Mouse (Mus musculus): Measurements from ENCODE around the gene Txlna.

Gene Txlna

DNA sequence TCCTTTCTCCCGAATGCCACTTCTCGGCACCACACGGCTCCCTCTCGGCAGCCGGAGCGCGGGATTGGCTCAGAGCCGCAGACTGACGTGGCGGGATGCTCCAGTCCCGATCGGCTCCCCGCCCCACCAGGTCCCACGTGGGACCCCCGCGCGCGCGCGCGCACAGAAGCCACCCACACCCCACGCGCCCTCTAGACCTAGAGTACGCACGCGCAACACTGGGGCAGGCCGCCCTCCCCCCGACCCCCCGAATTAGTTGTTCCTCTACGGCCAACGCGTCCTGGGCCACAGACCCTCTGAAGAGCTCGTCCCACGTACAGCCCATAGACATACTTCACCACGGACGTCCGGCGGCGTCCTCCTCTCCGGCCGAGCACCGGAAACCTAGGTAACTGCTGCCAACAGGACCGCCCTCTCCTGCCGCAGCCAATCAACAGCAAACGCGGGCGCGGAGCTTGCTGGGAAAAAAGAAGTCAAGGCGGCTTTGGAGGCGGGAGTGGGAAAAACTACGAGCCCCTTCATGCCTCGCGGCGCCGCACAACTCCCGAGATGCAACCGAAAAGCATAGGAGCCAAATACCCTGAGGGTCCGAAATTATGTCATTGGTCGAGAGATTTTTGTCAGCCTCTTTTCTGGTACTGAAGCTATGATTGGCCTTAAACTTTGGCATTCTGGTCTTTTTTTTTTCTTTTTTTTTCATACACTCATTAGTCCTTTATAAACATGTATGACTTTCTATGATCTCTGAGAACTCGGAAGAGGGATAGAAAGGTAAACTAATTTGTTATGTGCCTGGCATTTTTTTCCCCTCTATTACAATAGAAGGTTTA is at the start of gene Txlna:
Txlna (minus strand) TSS at position 428 of the 830 bp plus-strand sequence.
- in situ Hi-C loops (cut with MseI, MboI), result no loop called here

DNA sequence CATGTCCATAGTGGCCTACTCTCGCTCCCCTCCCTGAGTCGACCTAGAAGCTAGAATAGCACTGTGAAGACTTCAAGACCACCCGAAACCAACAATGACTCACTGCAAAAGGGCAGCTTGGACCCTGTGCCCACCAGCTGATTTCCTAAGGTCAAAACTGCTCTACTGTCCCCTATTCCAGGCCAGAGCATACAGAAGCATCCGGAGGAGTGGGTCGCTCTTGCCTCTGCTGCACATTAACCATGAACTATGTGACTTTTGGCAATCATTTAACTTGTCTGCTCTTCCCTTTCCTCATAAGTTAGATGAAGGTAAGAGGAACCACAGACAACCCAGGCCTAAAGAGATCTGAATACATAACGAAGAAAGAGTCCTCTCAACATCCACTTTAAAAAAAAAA is 43.7 kb upstream of the Txlna start:
- in situ Hi-C loops (cut with MseI, MboI), result no loop called here

DNA sequence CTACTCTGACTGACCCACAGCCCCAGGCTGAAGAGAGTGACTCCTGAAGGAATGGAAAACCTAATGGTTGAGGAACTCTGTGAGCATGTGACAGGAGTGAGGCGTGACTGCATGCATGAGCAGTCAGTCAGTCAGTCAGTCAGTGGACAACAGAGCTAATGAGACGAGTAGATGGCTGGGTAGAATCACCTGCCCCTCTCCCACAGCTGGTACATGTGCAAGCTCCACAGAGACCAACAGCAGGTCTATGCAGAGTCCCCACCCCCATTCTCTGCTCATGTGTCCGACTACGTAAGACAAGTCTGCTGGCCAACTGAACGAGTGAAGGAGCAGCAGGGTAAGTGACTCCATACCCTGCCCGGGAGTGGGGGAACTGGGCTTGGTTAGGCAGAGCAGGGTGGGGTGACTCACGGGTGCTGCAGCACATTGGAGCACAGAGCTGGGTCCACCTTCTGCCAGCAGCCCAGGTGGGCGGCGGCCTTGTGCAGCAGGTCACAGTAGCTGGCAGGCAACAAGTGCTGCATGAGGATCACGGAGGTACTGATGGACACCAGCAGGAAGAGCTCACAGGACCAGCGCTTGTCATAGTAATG is 43.1 kb upstream of the Txlna start:
- in situ Hi-C loops (cut with MseI, MboI), result no loop called here

DNA sequence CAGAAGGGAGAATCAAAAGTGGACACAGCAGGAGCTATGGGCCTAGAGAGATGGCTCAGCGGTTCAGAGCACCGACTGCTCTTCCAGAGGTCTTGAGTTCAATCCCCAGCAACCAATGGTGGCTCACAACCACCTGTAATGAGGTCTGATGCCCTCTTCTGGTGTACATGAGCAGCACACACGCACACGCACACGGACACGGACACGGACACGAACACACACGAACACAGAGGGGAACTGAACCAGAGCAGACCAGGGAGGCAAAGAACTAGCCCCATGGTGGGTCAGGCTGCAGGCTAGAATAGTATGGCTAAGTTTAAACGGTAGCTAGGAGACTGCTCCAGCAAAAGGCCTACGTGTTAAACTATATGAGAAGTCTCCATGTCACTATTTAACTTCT is 41.0 kb upstream of the Txlna start:
- in situ Hi-C loops (cut with MseI, MboI), result no loop called here

DNA sequence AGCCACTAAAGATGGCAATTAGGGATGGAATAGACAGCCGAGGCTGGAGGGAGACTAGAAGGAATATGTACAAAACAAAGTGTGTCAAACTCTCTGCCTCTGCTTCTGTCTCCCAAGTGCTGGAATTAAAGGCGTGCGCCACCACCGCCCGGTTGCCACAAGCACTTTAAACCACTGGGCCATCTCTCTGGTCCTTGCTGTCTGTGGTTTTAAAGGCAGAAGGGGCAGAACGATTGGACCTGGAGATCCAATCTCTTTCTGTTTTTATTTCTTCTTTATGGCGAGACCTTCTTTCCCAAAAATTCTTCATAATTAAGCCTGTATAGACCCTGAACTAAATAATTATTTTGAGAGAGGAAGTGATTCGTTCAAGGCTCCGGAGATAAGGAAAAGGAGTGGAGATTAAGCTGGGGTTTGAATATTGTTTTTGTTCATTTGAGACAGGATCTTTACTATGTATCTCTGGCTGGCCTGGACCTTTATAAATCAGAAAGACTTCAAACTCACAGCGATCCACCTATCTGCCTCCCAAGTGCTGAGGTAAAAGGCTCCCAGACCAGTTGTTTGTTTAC is 32.1 kb upstream of the Txlna start:
- in situ Hi-C loops (cut with MseI, MboI), result no loop called here

DNA sequence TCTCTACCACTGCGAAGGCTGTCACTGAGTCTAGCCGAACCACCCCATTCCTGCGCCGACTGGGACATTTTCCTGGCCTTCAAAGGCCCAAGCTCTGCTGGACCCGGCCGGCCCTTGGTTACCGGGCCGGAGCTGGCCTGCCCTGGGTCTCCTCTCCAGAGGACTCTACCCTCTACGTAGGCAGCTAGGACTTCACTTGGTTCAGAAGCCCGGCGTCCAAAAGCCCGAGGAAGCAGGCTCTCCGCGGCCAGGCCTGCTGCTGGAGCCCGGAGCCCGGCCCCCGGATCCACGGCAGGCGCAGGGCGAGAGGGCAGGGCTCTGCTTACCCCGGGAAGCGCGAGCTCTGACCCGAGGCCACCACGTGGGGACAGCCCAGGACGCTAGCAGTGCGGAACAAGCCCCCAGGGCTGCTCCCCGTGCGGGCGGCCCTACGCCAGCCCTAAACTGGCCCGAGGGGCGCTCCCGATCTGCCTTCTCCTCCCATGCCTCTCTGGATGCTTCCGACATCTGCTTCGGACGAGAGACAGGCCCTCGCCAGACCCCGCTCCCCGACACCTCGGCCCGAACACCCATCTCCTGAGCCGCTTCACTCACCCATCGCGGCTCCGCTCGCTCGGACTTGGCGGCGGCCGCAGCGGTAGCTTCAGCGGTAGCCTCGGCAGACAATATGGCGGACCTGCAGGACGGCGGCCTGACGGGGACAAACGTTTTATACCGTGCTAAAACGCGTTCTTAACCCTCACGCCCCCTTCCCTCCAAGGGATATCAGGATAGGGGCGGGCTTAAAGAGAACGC is 31.4 kb upstream of the Txlna start, which contains the start of gene Kpna6:
Kpna6 (minus strand) TSS at position 685 of the 795 bp plus-strand sequence.
- in situ Hi-C loops (cut with MseI, MboI), result no loop called here

DNA sequence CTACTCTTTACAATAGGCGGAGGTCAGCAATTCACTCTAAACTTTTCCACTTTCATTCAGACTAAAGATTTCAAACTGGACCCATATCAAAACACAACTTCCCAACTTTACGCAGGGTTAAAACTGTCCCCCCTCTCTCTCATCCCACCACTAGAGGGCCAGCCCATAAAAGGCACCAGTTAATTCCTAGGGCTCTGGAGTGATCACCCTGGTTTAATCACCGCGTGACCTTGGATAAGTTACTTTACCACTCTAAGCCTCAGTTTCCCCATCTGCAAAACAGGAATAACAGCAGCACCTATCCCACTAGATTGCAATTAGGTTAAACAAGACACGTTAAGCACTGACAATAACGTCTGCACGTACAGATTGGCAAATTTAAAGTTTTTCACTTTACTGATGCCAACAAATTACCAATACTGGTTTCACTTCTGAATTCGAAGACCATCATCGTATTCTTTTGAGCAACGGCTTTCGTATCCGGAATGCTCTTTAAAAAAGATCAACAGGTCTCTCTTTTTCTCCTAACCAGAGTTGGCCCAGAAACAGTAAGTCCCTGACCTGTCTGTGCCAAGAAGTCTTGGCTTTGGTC is 30.7 kb upstream of the Txlna start:
- in situ Hi-C loops (cut with MseI, MboI), result no loop called here

DNA sequence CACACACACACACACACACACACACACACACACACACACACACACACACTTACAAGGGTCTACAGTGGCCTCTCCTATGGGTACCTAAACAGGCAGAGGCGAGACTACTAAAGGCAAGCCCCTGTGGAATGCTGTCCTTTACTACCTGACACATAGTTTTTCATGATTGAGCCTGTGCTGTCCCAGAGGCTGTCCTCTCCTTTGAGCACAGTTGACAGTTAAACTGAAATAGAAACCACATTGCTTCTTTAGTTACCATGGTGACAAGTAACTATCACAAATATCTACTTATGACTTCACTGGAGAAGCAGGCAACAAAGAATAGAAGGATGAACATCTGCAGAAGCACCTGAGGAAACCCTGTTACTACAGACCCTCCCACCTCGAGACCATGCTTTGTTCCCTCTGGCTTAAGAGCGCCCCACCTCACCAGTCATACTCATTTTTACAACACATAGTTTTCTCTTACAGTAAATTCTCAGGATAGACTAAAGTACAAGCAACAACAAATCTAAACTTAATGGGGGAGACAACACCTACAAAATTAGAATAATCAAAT is 21.5 kb upstream of the Txlna start:
- in situ Hi-C loops (cut with MseI, MboI), result no loop called here

DNA sequence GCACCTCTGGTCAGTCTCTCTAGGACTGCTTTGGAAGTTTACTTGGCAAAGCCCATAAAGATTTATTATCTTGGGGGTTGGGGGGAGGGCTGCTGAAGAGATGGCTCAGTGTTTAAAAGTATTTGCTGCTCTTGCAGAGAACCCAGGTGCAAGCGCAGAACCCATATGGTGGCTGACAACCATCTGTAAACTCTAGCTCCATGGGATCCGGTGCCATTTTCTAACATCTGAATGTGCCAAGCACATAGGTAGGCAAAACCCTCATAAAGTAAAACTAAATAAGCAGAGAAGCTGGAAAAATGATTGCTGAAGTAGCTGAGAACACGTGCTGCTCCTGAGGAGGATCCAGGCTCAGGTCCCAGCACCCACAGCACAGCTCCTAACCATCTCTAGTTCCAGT is 20.7 kb upstream of the Txlna start:
- in situ Hi-C loops (cut with MseI, MboI), result no loop called here

DNA sequence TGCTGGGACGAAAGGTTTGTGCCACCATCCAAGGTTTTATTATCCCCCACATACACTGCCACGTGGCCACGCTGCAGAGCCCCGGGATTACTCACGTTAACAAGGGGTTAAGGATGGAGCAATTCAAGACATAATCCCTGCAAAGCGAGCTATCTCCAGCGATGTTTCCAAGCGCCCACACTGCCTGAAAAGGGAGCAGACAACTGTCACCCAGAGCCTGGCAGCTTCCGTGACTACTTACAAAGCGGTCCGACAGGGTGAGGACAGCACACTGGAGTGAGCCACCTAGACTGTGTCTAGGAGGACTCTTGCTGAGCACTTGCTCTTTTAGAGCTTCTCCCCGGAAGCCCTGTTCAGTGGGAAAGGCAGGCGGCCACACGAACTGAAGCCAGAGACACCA is 13.9 kb upstream of the Txlna start:
- in situ Hi-C loops (cut with MseI, MboI), result no loop called here

DNA sequence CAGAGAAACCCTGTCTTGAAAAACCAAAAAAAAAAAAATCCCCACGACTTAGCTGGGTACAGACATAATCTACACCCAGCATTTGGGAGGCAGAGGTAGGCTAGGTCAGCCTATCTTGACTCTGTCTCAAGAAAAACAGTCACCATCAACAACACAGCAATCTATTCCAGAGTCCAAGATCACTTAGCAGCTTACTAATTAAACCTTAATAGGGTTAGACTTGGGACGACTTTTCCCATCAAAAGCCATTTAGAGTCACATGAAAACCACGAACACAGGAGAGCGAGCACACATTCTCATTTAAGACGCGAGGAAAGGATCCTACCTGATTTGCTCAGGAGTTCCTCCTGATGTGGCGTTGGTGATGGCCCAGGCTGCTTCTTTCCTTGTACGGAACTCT is 9.5 kb upstream of the Txlna start:
- in situ Hi-C loops (cut with MseI, MboI), result no loop called here

DNA sequence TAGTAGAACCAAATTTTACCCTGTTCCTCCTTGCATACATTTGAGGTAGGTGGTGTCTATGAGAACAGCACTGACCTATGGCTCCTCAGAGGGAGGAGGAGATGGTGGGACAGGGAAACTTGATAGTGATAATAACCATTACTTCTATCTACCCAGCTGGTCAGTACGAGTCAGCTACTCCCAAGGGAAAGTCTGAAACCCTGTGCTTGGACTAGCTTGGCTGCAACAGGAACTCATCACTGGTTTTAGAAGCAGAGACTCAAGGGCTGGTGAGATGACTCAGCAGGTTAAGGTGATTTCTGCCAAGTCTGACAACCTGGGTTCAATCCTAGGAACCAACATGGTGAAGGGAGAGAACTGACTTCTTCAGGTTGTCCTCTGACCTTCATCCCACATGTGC is 7.8 kb upstream of the Txlna start:
- in situ Hi-C loops (cut with MseI, MboI), result no loop called here

DNA sequence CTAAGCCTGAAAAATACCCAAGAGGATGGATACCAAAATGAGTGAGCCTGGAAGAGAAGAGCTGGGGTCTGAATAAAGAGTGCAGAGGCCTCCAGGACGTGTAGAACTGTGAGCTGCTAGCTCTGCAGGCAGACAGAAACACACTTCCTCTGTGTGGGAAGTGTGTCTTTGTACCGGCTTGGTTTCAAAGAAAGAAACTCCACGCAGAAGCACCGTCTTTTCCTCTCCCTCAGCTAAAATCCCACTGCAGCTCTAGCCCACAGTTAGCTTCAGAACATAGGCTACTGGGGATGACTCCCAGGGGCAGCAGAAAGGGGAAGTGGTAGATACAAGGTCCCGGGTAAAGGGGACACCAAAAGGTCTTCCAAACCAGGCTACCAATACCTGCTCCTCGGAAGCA is 4.3 kb upstream of the Txlna start:
- in situ Hi-C loops (cut with MseI, MboI), result no loop called here

DNA sequence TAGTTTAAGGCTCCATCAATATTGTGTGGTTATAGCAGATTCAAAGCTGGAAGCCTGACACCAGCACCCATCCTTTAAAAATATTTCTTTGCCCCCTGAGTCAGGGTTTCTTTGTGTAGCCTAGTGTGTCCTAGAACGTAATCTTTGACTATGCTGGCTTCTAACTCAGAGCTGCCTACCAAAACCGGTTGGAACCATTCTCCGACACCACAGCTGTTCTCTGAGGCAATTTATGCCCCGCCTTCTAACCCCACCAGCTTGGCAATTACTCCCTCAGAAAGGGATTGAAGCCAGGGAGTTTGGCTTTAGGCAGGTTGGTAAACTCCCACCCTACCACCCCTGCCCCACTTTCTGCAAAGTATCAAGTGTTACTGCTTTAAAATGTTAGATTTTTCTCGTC is 891 bp upstream of the Txlna start:
- in situ Hi-C loops (cut with MseI, MboI), result no loop called here

DNA sequence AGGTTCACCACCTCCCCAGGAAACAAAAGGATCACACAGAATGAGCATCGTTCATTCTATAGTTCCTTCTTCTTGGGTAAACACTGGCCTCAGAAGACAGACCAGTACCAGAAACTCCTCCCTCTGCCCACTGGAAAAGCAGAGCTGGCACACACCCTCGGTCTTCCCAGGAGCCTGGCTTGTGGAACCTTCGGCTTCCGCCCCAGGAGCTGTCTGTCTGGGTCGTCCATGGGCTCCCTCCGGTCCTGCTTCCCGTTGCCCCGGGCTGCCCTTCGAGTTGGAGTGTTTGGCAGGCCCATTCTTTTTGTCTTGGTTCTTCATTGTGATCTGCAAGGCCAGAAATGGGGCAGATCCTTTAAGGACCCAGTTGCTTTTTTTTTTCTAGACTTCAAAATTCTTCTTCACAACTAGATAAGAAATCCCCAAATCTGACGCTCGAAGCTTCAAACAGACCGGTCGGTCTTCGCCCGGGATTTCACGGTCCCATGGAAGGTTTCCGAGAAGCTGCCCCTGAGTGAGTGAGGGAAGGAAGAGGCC is 696 bp downstream of the Txlna start:
- in situ Hi-C loops (cut with MseI, MboI), result no loop called here

DNA sequence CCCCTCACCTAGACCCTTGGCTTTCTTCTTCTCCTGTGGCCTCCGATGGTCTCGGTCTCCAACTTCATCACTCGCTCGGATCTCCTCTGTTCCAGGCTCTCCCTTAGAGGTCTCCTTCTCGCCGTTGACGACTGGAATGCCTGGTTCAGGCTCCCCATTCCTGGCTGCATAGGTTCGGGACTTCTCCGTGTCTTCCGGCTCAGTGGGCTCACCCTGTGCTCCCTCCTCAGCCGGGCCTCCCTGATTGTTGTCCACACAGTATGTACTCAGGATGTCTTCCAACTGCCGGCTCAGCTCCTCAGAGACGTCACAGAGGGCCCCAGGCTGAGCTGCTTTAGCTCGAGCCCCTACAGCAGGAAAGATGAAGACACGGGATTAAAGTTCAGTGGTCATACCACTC is 1.6 kb downstream of the Txlna start:
- in situ Hi-C loops (cut with MseI, MboI), result no loop called here

DNA sequence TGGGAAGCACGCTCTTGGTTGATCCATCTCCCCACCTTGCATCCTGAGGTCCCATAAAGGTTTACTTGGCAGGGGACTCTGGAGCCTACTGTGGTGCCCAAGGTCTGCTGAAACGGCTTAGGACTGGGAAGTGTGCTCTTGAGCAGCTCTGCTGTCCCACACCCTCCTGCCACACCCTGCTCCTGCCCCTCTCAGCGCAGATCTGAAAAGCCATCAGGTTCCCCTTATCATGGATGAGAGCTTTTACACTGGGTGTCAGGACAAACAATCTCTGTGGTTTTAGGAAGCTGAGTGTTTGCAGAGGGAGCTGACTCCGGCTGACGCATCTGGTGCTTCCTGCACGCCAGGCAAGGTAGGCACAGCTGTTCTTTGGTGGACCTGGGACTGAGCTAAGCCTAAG is 7.0 kb downstream of the Txlna start:
- in situ Hi-C loops (cut with MseI, MboI), result no loop called here

DNA sequence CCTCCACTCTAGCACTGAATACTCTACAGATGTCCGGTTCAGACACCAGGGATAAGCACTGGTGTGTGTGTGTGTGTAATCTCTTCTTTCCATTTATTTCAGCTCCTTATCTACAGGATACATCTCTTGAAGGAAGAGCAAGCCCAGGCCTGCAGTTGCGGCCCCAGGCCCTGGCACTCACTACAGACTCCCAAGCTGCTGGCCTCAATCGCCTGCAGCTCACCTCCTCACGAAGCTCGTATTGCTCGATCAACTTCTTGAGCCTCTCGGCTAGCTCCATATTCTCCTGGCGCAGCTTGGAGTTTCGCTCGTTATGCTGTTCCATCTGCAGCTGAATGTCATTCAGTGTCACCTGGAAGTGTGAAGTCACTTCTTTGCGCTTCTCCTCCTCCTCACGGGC is 9.0 kb downstream of the Txlna start:
- in situ Hi-C loops (cut with MseI, MboI), result no loop called here

DNA sequence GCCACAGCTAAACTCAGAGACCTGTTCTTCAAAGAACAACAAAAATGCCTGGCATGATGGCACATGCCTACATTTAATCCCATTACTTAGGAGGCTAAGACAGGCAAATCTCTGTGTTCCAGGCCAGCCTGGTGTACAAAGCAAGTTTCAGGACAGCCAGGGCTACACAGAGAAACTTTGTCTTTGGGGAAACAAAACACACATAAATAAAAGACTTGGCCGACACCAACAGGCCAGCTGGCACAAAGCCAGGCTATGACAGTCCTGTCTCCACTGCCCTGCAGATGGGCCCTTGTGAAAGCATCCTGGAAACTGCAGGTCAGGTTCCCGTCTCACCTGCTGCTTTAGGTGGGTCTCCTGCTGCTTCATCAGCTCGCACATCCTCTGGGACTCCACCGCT is 9.9 kb downstream of the Txlna start:
- in situ Hi-C loops (cut with MseI, MboI), result no loop called here

DNA sequence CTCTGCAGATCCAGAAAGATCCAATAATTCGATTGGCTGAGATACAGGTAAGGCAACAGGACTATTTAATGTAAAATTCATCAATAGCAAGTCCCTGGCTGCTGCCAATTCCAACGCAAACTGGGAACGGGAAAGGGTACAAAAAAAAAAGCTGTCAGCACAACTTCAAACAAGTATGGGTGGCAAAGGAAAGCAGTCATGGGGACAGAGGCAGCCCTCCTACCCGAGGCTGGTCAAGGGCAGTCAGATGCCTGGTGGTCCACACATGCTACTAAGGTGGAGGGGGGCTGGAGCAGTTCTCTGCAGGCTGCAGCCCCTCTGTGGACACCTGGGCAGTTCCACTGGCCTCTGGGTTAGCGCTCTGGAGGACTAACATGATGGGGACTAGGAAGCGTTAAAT is 14.8 kb downstream of the Txlna start:
- in situ Hi-C loops (cut with MseI, MboI), result no loop called here

DNA sequence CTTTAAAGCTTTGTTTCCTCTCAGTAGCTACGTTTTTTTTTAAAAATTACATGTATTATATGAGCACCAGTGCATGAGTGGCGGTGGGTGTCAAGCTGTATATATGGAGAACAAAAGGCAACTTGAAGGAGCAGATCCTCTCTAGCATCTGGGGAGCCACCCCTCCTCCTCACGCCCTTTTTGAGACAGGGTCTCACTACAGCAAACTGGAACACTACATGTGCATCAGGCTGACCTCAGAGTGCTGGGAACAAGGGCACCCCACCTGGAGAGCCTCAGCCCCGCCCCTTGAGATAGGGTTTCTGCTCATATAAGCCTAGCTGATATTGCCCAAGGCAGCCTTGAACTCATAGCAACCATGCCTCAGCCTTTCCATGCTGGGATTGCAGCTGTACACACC is 15.4 kb downstream of the Txlna start:
- in situ Hi-C loops (cut with MseI, MboI), result no loop called here
